Mouse (Mus musculus): ENCODE results near the gene Ltb4r2.

DNA sequence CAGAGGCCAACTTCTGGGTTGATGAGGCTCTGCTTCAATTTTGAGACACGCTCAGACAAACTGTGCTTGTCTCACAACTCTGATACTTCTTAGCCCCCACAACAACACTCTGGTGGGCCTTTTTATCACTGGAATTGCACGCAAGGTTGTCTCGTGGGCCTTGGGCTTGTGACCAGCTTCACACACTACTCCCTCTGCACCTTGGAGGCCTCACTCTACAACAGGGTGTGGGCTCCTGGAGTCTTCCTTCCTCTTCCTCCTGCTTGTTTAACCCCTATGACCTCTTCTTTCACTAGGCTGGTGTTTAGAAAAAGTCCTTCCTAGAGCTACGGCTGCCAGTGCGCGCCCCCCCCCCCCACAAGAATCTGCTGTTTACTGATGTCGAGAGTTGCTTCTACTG lies 15.5 kb downstream of the Ltb4r2 start:
- TF ChIP-seq E2F4 (IDR thresholded peaks at IDR 0.05; ENCODE audit: insufficient replicate concordance, low read depth, low read length) (no peak), POLR2A (IDR thresholded peaks at IDR 0.05; ENCODE audit: low read depth, low read length) (no peak), CTCF (conservative IDR thresholded peaks at IDR 0.05 in 1 of 2, IDR thresholded peaks at IDR 0.05 in 1 of 2; ENCODE audit: low read depth in 2 of 2, low read length in 2 of 2) (no peak), EP300 (IDR thresholded peaks at IDR 0.05; ENCODE audit: low read length) (no peak), POLR2AphosphoS2 (IDR thresholded peaks at IDR 0.05; ENCODE audit: low read depth, low read length) (no peak), SIN3A (IDR thresholded peaks at IDR 0.05; ENCODE audit: low read length) (no peak), RAD21 (IDR thresholded peaks at IDR 0.05; ENCODE audit: low read depth, low read length) (no peak), KAT2A (IDR thresholded peaks at IDR 0.05; ENCODE audit: insufficient replicate concordance, low read length) (no peak), BHLHE40 (IDR thresholded peaks at IDR 0.05; ENCODE audit: low read depth, low read length) (no peak), MAX (IDR thresholded peaks at IDR 0.05; ENCODE audit: low read length) (no peak), NRF1 (IDR thresholded peaks at IDR 0.05; ENCODE audit: low read depth, low read length) (no peak), RCOR1 (conservative IDR thresholded peaks at IDR 0.05; ENCODE audit: low read depth, low read length) (no peak)
